Mouse (Mus musculus) right cerebral cortex, postnatal 36 days (tissue): ENCODE results near the gene Pcdh15.

Source experiments
- DNase-seq, 2 experiments: peaks; one replicate each; pipeline ENCODE4 v3.0.0; 2022; ENCODE audit warnings: low spot score in 2 of 2, mixed read lengths in 1 of 2

Gene Pcdh15

DNA sequence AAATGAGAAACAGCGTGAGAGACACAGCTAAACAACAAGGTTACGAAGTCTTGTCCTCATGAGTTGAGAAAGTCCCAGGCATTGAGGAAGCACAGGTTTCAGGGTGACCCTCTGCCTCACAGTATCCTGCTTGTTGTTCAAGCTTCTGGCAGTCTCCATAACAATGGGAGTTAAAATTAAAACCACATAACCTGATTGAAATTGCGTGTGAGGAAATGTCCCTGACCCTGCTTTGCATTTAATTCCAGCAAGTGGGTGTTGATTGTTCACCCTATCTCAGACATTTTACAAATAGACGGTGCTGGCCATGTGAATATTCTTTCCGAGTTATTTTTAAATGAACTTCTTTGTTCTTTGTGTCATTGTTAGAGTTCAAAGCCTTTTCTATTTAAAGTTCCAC is 1171.8 kb downstream of the Pcdh15 start:
- DNase-seq: no peak

DNA sequence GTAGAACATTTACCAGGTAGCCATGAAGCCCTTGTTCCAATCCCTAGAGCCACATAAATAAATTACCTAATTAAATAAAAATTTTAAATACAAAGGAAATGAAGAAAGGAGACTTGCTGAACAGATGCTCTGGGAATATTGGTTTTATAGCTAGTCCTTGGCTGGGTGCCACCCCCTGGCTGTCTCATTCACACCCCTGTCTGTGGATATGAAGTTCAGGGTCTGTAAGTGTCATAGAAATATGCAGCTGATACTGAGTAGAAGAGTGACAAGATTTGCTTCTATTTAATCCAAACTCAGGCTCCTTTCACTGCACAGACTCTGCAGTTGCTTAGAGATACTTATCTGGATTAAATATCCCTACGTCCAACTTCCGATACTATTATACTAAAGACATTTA is 1205.0 kb downstream of the Pcdh15 start:
- DNase-seq: no peak

DNA sequence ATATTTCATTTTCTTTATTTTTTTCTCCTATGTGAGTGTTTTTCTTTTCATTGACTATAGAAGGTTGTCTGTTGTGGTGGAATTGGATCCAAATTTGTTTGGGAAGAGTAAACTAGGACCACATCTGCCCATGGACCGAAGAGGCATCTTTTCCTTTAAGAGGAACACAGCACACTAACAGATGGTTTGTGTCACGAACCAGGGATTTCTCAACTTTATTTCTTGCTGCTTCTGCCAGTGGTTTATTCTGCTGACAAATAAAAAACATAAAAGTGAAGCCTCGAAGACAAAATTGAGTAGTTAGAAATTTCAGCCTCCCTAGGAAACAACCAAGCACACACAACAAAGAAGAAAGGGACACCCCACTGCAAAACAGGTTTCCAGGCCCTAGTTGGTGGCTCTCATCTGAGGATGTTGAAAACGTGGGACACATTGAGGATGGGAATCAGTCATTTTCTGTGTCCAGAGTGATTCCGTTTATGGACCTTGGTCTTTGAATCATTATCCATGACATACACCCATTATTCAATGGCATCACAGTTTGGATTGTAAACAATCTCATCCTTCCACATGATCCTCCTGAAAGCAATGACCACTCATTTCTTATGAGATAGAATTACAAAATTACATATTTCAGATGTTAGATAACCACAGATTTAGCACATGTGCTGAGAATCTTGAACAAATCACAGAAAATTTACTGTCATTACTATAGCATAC is 1206.5 kb downstream of the Pcdh15 start:
- no peak for DNase-seq

DNA sequence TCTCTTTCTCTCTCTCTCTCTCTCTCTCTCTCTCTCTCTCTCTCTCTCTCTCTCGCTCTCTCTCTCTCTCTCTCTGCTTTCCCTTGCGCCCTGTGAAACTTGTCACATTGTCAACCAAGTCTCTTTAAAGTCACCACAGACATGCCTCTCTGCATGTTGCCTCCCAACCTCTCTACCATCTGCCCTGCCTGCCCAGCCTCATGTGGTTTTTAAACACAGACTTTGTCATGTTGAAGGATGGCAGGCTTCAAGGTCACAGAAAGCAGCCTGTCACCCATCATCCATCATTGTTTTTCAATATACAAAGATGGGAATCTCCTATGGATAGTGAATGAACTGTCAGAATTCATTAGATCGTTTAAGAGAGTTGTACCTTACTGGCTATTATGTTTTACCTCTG is 1207.9 kb downstream of the Pcdh15 start:
- DNase-seq: no peak

DNA sequence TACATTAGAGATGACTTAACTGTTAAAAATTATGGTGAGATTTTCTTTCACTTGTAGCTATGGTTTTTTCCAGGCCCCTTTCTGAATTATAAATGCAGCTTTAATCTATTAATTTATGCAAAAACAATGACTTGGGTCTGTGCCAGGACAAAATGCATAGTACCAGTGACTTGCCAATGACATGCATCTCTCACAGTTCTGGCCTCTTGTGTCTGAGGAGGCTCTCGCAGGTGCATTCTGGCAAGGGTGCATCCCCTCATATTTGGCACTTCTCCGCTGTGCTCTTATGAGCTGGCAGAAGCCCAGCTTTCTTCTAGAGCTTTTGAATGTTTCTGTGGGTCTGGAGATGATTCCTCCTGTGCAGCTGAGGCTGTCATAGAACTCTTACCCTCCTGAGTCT is 1216.9 kb downstream of the Pcdh15 start:
- DNase-seq: no peak

DNA sequence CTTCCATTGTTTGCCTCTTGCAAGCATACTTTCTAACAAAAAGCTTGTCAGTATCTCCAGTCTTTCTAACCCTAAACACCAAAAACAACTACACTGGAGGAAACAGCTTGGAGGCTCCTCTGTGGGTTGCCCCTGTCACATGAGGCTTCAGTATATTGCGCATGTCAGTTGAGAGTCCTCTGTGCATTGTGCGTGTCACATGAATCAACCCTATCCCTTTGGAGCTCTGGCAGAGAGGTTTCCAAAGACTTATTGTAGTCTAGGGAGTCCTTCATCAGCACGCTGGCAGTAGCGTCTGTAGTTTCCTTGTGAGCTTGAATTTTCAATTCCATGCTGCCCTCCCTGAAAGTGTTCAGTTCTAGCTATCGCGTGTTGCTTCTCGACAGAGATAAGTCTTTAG is 1236.3 kb downstream of the Pcdh15 start:
- no peak for DNase-seq

DNA sequence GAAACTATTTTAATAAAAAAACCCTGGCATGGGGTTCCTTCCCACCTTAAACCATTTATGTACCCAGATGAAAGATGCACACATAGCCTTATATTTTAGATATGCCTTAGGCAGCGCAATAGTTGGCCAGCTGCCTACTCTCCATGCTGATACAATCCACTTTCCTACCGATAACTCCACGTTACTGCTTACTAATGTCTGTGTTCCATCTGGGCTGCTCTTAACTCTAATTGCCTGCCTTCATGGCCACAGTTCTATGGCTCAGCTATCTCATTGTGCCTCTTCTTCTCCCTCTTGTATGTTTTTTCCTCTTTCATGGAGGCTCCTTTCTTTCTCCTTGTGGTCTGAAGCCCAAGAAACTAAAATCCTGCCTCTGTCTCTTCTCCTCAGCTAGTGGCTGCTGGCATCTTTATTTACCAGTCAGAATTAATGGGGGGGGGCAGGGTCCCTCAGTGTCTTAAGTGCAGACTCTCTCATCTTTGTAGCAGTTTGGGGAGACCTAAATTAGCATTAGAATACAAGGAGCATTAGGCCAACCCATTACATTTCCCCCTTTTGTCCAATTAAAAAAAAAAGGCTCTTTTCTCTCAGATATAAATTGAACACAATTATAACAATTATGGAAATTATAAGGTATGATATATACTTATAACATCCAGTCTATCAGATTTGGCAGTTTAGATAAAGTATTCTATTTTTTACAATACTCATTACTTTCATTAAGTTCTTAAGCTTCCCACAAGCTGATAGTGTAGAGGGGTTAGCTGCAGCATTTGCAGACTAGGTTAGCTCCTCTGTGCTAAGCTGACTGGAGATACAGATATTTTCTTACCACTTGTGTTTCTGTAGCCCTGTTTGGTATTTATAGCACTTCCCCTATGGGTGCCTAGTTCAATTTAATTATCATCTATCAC is 1240.4 kb downstream of the Pcdh15 start:
- no peak for DNase-seq

DNA sequence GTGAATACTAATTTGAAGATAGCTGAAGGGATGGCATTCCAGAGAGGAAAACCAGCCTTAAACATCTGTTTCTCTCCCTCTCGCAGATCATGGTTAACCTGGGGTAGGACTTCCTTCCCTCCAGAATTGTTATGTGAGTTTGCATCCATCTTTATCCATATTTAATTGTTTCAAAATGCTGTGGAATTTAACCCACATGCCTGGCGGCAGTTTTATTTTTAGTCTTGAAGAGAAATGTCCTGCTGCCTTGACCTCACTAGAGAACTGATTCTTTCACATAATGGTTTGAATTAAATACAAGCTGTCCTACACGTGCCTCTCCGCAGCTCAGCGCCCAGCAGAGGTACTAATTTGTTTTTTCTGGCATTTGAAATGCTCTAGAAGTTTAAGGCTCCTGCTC is 1260.4 kb downstream of the Pcdh15 start:
- DNase-seq: no peak

DNA sequence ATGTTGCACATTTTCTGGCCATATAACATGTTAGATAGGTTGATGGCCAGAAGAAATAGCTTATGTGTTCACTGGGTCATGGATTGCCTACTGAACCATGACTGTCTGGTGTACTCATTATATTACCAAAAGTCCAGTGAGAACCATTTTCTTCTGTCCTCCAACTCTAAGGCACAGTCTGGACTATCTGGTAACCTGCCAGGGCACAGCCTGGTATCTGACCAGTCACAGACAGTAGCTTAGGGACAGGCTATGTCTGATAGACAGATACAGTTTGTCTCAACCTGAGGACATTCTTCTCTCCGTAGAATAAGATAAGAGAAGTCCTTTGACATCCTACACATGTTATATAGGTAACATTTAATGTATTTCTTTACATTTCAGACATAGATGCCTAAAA is 1279.6 kb downstream of the Pcdh15 start:
- DNase-seq: no peak

DNA sequence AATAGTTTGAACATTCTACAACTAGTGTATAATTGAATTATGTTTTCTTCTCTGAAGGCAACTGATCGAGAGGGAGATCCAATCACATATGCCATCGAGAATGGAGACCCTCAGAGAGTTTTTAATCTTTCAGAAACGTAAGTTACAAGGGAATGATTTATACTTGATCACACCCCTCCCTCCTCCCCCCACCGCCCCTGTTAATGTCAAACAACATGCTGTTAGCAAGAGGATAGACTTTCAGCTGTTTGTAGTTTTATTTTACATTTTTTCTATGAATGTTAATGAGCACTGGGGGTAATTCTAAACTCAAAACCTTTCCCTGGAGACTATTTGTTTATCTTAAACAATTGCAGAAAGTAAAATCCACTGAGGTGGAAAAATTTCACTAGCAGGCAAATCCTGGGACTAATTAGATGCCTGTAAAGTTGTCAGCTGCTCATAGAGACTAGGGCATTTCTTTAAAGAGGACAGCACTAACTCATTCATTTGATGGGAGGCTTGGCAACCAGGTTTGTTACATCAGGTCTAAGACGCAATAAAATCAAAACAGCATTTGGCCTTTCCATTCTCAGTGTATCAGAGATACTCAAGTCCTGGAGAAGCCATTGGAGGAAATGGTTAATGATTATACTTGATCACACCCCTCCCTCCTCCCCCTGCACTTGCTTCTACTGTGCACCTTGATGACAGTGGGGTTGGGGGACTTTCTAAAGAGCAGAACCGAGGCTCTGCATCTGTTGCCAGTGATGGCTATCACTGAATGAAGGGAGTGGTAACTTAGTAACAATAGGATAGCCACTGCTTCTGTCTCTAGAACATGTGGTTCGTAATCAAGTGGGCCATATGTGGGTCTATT is 1280.4 kb downstream of the Pcdh15 start:
- no peak for DNase-seq

DNA sequence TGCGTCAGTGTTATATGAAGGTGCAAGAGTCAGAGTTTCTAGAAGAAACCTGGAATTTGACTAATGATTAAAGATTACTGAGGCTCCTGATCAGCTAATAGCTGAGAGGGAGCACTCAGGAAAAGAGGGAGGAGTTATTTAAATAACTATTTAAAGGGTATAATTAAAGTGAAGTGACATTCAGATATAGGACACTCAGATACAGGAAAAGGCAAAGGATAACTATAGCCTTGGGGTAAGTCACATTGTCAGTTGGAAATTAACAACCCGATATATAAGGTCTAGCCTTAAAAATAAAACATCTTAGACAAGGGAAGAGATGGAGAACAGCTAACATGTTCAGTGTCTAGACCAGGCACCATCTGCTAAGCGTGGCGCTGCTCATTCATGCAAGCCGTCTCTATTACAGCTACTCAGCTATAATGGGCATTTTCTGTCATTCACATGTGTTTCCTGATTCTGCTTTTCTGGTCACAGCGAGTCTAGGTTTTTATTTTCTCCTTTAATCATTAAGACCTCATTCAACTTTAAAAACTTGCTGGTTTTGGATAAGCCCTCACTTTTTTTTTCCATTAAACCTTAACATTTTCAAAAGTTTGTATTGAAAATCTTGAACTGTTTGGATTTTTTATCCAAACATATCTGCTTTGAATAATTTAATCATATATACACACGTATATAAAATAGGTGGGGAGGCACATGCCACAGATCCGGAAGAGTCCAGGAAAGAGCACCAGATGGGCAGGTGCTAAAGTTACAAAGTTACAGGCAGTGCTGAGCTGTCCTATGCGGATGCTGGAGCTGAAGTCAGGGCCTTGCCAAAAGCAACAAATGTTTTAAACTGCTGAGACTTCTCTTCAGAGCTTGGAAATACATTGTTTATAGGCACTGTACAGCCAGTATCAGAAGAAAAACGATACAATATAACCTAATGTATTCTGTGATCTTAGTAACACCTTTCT is 1288.7 kb downstream of the Pcdh15 start:
- DNase-seq: no peak

DNA sequence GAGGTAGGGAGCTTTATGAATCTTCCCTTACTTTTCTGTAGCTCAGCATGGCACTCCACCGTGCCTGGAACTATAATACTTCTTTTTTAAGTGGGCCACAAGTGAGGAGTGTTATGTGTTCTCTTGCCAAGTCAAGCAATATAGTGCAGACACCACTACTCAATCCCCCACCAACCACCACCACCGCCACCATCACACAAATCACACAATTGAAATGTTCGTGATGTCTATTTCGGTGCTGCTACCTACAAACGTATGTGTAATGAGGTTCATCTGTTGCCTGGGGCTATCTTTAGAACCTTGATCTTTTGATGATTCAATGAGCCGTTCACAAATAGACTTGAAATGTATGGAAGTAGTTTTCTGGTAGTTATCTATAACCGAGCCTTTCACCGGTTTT is 1304.0 kb downstream of the Pcdh15 start:
- peak; percentile 32 to 54 for DNase-seq

DNA sequence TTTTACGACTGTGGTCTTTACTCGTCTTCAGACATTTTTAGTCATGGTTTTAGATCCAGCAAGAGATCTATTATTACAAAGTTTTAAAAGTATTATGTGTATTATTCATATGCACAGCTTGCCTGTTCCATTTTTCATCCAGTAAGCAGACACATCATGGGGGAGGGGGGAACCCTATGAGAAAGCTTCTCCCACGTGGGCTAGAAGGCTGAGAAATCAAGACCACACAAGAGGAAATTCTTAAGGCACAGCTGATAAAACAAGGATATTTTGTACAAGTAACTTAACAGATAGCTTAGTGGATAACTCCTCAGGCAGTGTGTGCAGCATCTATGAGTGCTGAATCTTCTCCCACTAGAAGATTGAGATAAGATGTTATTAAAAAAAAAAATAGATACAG is 1314.9 kb downstream of the Pcdh15 start:
- DNase-seq: no peak

DNA sequence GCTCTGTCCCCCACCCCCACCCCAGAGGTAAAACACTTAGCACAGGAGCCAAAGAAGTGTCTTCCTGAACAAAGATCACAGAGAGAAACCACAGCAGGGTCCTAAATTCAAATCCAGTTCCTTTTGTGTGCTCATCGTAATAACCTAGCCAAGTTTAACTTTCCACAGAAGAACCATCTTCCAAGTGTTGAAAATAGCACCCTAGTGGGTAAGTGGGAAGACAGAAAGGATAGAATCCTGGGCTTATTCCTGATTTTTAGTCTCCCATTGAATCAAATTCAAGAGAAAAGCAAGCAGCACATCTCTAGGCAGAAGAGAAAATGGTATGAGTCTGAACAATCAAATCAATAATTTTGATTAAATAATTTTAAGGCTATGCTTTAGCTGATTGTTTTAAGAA is 1315.8 kb downstream of the Pcdh15 start:
- no peak for DNase-seq

DNA sequence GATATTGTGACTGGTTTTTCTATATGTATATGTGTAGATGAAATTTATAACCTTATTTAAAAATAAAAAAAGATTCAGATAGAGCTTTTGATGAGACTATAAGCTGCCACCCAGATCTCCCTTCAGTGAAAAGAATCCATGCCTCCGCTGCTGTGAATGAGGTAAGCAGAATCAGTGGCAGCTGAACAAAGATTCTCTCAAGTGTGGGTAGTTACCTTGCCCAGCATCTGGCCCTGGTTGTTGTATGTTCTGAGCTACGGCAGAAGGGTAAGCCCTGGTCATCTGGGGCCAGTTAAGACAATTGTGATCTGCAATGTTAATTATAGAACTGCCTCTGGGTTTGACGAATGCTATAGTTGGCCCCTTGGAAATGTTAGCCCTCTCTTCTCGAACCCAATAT is 1316.2 kb downstream of the Pcdh15 start:
- DNase-seq: no peak

DNA sequence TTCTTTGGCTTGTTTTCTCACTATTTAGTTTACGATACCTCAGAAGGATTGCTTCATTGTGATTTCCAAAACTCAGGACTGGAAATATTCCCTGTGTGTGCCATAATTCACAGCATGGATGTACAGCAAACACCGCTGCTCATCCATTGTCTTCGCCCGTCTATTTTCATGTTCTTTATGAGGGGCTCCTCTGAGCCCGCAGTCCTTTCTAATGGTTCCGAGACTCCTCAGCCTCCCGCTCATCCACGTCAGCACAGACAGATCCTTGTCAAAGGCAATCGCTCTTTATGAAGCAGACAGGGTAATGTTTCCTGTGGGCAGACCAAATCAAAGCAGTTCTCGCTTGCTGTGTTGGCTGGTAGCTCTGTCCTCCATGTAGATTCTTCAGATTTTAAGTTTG is 1316.8 kb downstream of the Pcdh15 start:
- DNase-seq: no peak

DNA sequence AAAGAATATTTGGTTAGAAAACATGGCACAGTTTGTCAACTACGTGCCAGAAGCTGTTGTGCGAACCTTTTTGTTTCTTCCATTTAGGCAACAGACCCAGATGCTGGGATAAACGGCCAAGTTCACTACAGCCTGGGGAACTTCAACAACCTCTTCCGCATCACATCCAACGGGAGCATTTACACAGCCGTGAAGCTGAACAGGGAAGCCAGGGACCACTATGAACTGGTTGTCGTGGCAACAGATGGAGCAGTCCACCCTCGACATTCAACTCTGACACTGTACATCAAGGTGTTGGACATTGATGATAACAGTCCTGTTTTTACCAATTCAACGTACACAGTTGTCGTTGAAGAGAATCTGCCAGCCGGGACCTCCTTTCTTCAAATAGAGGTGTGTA is 1350.9 kb downstream of the Pcdh15 start:
- DNase-seq: no peak

DNA sequence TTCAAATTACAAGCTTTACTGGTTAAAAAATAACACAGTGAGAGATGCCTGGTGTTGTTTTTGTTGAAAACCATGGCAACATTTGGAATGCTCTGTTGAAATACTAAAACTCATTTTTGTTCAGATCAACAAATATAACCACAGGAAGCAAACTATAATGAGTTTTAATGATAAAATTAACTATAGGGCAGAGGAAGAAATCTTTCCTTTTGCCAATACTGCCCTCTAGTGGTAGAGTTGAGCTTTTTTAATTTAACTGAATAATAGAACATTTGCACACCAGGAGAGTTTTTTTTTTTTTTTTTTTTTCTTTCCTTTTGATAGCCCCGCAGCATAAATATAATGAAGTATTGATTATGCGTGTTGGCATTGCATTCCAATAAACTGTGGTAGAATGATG is 1364.8 kb downstream of the Pcdh15 start:
- DNase-seq: no peak

DNA sequence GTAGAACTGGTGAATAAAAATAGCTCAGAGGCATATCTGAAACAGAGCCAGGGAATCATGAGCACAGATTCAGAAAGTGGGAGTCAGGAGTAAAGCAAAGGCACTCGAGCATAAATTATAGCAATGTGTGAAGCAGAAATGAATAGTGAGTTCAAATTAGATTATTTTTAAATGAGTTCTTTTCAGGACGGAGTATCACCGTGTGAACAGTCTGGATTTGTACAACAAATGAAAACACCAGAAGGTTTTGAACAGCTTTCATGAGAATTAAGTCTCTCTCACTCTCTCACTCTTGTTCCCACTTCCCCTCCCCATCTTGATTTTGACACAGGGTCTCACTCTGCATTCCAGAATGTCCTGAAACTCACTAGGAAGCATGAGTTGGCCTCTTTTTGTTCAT is 1381.6 kb downstream of the Pcdh15 start:
- DNase-seq: no peak

DNA sequence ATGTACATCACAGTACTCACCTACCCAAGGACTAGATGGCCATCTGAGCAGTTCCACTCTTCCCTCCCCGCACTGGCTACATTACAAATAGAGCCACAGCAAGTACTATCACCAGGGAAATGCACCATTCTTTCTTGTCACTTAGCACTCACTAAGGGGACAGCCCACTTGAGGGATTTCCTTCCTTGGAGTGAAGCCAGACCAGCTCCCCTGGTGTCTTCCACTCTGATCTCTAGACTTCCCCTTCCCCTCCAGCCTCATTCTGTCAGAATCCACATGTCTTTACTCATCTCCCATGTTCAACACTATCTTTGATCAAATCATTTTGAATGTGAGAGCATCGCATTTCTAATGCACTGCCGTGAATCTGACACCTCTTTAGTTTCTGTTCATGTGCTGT is 1413.2 kb downstream of the Pcdh15 start:
- no peak for DNase-seq

DNA sequence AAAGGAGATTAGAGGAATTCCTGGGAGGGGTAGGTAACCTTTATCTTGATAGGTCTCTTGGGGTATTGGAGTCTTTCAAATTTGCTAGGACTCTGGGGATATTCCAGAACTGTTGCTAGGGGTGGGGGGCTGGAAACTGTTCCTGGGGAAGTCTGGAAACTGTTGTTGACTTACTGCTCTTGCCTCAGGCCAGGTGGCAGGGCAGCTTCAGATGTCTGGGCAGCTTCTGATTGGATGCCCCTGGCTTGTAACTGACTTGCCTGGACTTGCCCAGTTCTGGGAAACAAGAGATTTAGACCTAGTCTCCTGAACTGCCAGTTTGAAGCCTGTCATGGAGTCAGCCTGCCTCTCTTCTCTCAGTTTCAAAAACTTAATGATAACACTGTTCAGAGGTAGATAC is 1414.6 kb downstream of the Pcdh15 start:
- DNase-seq: no peak
